Mouse (Mus musculus): ENCODE measurements at regions not wholly inside any gene's neighbourhood (a gene's known extent, or its start where the extent isn't known, plus 50 kb on each side); places are given as distances from the start of the nearest gene placed in this dataset.
A peak's percentile ranks its signal among the peaks of the same experiment; 100 is the strongest.

DNA sequence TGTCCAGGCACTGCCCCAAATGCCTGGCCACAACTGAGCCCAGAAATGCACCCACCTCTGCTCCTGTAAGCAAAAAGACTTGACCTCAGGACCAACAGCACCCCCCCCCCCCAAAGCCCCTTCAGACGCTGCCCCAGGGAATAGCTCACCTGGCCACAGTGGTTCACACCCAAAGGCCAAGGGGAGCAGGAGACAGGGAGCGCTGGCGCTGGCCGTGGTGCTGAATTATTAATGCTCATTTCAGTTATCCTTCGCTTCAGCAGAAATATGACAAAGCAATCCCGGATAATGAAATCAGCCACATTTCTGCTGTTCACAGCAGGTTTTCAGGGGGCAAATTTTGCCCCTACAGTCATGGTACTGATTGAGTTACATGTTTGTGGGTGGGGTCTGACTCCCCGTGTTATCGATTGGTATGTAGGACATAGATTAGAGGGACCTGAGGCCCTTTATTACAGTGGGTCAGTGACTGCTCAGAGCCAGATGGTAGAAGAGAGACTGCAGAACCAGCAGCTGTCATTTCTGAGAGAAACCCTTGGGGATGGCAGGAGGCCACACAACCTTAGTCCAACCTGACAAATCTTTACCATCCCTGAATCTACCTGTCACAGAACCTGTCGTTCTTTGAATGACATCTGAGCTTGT lies 202.5 kb upstream of the N4bp1 start:
- no peak for DNase-seq (ENCODE audit: extremely low spot score in 1 of 2, low spot score in 2 of 2)
- Histone ChIP-seq H3K4me3 (no peak overlapping the region), H3K27ac (no peak overlapping the region)
- intact Hi-C loops (cut with DNase I): no loop called here
- TF ChIP-seq CTCF (IDR thresholded peaks at IDR 0.05): no peak

DNA sequence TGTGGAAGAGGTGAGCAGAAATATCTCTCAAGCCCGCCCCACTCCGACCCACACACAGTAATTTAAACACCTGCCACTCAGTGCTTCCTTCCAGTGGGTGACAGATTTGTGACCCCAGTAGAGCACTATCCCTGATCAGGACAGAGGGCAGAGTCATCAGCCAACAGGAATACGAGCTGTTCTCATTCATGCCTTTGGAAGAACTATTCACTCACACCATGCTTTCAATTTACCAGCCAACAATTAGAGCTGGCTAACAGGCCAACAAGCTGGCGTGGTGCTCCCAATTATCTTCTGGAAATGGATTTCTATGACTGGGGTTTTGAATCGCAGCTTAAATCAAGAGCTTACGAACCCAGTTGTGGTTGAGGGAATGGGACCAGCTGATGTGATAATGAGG lies 193.2 kb upstream of the N4bp1 start:
- Histone ChIP-seq H3K27ac (no peak overlapping the region), H3K4me3 (no peak overlapping the region)
- TF ChIP-seq CTCF (IDR thresholded peaks at IDR 0.05): no peak
- intact Hi-C loops (cut with DNase I): no loop called here
- DNase-seq (ENCODE audit: extremely low spot score in 1 of 2, low spot score in 2 of 2): no peak

DNA sequence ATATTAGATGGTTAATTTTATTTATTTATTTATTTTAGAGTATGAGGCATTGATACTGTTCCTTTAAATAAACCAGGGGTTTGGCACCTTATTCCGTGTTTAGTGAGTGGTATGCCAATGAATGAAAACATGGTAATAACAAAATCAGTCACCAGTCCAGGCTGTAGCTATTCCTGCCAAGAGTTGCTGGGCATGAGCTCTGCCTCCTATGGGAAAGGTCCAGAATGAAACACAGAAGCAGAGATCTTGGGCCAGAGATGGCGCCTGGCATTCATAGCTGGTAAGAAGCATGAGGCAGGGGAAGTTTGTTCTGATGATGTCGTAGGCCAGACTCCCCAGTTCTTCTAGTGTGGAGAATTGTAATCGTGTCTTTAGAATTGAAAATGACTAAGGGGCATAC lies 190.9 kb upstream of the N4bp1 start:
- intact Hi-C loops (cut with DNase I): no loop called here
- H3K4me3 ChIP-seq: no peak overlapping the region

DNA sequence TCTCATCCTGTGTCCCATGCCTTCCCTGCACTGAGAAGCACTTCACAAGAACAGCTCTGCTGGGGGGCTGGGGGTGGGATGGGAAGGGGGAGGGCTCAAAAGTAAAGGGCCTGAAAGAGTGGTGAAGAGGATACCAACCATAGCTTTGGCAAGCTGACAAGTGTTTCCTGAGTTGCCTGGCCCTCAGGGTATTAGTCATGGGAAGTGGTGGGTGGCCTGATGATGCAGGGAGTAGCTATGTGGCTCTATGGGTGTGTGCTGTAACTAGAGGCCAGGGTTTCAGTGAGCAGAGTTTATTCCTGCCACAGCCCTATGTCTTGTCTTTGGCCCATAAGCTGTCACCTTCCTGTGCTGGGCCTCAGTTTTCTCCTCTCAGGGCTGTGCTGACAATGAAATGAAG lies 186.2 kb upstream of the N4bp1 start:
- DNase-seq (ENCODE audit: extremely low spot score in 1 of 2, low spot score in 2 of 2): no peak
- no peak overlapping the region for H3K4me3 ChIP-seq
- TF ChIP-seq CTCF (IDR thresholded peaks at IDR 0.05): no peak
- intact Hi-C loops (cut with DNase I): no loop called here
- no peak overlapping the region for H3K27ac ChIP-seq

More for the DNA sequence above, 190.9 kb upstream of the N4bp1 start:
- TF ChIP-seq CTCF (IDR thresholded peaks at IDR 0.05): no peak
- no peak overlapping the region for H3K27ac ChIP-seq
- DNase-seq (ENCODE audit: extremely low spot score in 1 of 2, low spot score in 2 of 2): no peak

DNA sequence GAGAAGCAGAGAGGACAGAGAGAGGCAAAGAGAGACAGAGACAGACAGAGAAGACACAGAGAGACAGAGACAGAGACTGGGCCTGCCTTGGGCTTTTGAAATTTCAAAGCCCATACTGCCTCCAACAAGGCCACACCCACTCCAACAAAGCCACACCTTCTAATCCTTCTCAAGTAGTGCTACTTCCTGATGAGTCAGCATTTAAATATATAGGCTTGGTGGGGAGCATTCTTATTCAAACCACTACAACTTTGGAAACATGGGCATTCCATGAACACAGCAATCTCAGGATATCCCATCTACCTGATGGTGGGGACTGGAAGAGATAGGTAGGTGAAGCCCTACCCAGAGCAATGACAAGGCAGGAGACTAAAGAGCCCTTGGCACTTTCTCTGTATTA lies 182.0 kb upstream of the N4bp1 start:
- H3K4me3 ChIP-seq: no peak overlapping the region
- intact Hi-C loops (cut with DNase I): no loop called here
- TF ChIP-seq CTCF (IDR thresholded peaks at IDR 0.05): no peak
- no peak overlapping the region for H3K27ac ChIP-seq
- no peak for DNase-seq (ENCODE audit: extremely low spot score in 1 of 2, low spot score in 2 of 2)

DNA sequence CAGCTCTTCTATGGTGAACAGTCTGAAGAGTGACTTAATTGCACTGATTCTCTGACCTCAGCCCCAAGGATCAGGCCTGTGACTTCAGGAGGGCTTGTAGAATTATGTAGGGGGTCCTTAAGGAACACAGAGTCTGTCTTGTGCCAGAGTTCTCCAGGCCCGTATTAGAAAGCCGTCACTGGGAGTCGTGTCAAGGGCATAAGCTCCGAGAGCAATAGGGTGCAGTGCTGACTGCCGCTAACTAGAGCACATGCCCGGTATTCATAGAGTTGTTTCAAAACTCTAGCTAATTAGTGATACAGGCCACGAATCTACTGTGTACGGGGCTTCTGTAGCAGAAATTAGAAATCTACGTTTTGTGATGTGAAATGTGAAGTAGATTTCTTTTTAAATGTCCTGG lies 179.7 kb upstream of the N4bp1 start:
- no peak for DNase-seq (ENCODE audit: extremely low spot score in 1 of 2, low spot score in 2 of 2)
- Histone ChIP-seq H3K4me3 (no peak overlapping the region), H3K27ac (no peak overlapping the region)
- TF ChIP-seq CTCF (IDR thresholded peaks at IDR 0.05): no peak
- intact Hi-C loops (cut with DNase I): no loop called here

DNA sequence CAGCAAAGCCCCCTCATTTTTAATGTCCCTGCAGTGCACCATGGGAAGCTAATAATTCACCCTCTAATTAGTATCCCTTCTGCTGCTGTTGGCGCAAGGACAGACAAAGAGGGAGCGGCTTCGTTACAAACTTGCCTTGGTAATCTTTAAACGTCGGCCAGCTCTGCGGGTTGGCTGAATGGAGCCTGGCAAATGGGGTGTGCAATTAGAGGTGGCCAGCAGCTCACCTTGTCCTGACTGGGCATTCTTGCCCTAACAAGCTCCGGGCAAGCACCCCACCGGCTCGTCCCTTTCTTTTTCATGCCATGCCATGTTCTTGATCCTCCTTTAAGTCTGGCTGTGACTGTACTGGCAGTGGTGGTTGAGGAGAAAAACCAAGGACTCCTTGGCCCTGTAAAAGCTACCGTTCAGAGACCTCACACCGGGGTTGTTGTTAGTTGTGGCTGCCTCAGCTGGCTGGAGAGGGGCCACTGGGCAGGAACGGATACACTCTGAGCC lies 179.2 kb upstream of the N4bp1 start:
- intact Hi-C loops (cut with DNase I): no loop called here
- H3K27ac ChIP-seq: no peak overlapping the region
- no peak for TF ChIP-seq CTCF (IDR thresholded peaks at IDR 0.05)
- DNase-seq (ENCODE audit: extremely low spot score in 1 of 2, low spot score in 2 of 2): peak; percentile 13 to 20
- H3K4me3 ChIP-seq: no peak overlapping the region

DNA sequence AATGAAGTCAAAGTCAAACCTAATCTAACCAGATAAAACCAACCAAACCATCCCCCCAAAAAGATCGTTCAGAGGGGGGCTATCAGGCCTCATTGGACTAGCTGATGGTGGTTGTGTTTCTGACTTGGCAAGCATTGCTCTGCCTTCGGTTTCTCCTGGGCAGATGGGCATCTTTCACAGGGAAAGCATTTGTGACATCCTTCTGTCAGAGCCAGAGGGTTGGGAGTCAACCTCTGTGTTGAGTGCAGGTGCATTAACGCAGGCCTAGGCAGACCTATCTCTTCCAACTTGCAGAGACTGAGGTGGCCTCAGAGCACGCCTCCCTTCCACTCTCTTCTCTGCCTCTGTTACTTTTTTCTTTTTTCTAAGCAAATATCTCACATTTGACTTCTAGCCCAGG lies 178.5 kb upstream of the N4bp1 start:
- H3K4me3 ChIP-seq: no peak overlapping the region
- TF ChIP-seq CTCF (IDR thresholded peaks at IDR 0.05): no peak
- H3K27ac ChIP-seq: no peak overlapping the region
- intact Hi-C loops (cut with DNase I): no loop called here
- no peak for DNase-seq (ENCODE audit: extremely low spot score in 1 of 2, low spot score in 2 of 2)

DNA sequence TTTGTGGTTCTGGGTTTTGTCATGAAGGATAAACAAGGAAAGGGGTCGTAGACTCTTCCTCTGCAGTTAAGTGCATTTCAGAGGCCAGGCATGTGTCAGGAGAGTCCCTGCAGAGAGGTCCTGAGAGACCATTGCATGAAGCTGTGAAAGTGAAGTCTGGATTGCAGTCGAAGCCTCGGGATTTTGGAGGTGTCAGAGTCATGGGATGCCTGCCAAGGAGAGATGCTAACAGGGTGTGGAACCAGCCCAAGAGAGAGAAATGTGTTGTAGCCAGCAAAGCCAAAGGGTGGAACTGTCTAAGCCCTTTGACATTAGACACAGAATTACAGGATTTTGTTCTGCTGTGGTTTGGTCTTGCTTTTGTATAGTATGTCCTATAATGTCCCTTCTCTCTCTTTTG lies 164.7 kb upstream of the N4bp1 start:
- no peak overlapping the region for H3K4me3 ChIP-seq
- no peak for TF ChIP-seq CTCF (IDR thresholded peaks at IDR 0.05)
- no peak for DNase-seq (ENCODE audit: extremely low spot score in 1 of 2, low spot score in 2 of 2)
- no peak overlapping the region for H3K27ac ChIP-seq
- intact Hi-C loops (cut with DNase I): no loop called here

DNA sequence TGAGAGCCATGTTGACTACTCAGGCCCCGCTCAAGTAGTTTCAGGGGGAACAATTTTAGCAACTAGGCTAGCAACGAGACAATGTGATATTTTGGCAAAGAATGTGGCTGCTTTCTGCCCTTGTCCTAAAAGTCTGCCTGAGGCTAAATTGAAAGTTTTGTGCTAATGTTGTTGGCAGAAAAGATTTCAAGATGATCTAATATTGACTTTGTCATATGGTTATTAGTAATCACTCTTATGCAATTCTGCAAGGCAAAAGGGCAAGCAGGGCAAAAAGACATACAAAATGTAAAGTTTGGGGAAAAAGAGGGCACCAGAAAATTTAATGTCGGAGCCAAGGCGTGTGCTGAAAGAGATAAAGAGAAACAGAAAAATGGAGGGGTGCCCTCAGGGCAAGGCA lies 164.1 kb upstream of the N4bp1 start:
- no peak for TF ChIP-seq CTCF (IDR thresholded peaks at IDR 0.05)
- intact Hi-C loops (cut with DNase I): no loop called here
- H3K4me3 ChIP-seq: no peak overlapping the region

DNA sequence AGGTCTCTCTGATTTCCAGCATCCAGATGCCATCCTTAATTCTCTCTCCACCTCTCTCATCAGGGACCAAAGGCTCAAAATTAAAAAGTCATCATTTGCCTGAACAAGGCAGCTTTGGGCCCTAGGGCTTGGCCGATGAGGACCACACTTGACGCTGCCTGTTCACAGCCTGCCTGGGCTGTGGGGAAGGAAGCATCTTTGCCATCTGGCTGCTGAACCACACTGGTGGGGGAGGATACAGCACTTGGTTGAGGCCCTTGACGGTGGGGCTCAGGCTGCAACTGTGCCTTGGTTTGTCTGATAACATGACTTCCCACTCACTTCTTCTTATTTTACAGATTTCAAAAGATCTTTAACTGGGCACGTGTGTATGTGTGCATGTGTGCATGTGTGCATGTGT lies 161.5 kb upstream of the N4bp1 start:
- TF ChIP-seq CTCF (IDR thresholded peaks at IDR 0.05): no peak
- Histone ChIP-seq H3K27ac (no peak overlapping the region), H3K4me3 (no peak overlapping the region)
- intact Hi-C loops (cut with DNase I): no loop called here
- no peak for DNase-seq (ENCODE audit: extremely low spot score in 1 of 2, low spot score in 2 of 2)

More for the DNA sequence above, 164.1 kb upstream of the N4bp1 start:
- no peak overlapping the region for H3K27ac ChIP-seq
- no peak for DNase-seq (ENCODE audit: extremely low spot score in 1 of 2, low spot score in 2 of 2)

DNA sequence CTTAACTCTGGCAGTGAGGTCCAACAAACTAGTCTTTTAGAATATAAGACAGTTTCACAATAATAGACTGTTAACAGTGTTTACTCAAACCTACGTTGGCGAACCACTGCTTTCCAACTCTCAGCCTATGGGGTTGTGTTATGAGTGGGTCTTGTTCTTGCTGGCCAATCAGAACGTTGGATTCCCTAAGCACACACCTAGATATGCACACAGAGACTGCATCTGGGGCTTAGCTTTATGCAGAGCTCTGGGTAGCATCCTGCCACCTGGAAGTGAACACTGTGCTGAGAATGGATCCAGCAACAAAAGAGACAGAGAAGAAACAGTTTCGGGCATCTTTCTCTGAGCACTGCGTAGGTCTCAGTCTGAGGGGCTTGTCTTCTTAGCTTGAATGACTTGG lies 158.0 kb upstream of the N4bp1 start:
- H3K4me3 ChIP-seq: no peak overlapping the region
- TF ChIP-seq CTCF (IDR thresholded peaks at IDR 0.05): no peak
- no peak overlapping the region for H3K27ac ChIP-seq
- intact Hi-C loops (cut with DNase I): no loop called here
- DNase-seq (ENCODE audit: extremely low spot score in 1 of 2, low spot score in 2 of 2): no peak

DNA sequence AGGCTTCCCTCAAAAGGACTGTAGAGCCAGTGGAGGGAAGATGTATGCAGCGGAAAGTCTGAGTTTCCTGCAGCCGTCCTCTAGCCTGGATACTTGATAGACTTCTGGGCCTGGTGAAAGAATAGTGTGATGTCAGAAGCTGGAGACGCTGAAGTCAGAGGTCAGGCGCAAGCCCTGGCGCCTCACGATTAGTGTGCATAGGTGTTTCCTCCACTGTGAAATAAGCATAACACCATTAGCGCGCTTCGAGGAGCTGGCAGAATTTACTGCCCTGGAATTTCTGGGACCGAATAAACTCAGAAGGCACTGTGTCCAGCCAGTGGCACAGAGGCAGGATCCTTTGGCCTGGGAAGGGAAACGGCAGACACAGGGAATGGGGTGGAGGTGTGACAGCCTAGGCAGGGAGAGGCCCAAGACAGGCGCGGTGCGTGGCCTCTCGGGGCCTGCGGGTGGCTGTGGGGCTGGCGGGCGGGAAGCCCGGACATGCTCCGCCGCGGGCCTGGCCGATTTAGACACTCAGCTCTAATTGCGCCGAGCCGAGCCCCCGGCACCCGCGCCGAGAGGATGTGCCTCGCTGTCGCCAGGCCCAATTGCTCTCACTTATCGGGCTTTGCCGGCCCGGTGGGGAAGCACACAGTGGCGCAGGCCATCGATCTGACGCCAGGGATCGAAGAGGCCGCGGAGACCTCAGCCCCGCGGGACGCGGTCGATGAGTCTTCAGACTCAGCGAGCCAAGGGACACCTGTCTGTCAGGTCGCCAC lies 152.7 kb upstream of the N4bp1 start:
- DNase-seq (ENCODE audit: extremely low spot score in 1 of 2, low spot score in 2 of 2): no peak
- Histone ChIP-seq H3K27ac (no peak overlapping the region), H3K4me3 (peak overlapping the region; percentile 37)
- intact Hi-C loops (cut with DNase I): no loop called here
- no peak for TF ChIP-seq CTCF (IDR thresholded peaks at IDR 0.05)
